Mouse (Mus musculus) embryo, embryonic 10.5 days (tissue): ENCODE data around the gene Man1c1.

ENCODE experiments used
- DNase-seq: peaks from one replicate; pipeline ENCODE4 v3.0.0-alpha.2; 2015; ENCODE audit warnings: low spot score

The Man1c1 gene

GRCm38 (mm10) chr4:134548169-134548938 is 155.7 kb downstream of the Man1c1 start:
- DNase-seq = no peak

DNA sequence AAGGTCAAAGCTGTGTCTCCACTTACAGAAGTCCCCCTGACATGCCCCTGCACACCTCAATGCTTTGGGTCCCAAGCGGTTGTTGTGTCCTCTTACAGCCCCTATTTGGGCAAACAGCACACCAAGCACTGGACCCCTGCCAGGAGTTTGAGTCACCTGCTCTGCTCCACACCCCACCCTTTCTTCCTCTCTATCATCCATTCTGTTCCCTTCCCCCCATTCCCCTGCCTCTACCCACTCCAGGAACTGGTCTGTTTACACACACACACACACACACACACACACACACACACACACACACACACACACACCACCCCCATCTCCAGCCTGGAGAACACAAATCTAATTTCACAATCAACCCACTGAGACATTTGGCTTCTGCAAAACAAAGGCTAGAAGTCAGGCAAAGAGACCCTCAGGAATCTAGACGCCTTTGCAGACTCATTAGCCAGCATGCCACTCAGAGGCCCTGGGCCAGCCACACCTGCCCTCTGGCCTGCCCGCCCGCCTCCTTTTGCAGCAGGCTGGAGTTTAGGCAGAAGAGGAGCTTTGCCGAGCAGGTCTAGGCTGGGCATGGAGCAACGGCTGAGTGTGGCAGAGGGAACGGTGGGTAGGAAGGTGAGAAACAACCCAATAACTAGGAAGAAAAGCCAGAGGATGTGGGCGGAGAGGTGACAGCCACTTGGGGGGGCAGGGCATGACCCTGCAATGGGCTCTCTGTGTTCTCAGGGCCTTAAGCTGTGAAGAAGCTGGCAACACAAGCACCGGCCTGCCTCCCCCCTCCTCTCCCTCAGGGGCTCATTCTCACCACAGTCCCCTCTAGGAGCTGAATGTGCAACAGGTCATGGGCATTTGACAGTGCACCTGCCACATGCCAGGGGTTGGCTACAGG is 157.0 kb downstream of the Man1c1 start:
- no peak for DNase-seq

DNA sequence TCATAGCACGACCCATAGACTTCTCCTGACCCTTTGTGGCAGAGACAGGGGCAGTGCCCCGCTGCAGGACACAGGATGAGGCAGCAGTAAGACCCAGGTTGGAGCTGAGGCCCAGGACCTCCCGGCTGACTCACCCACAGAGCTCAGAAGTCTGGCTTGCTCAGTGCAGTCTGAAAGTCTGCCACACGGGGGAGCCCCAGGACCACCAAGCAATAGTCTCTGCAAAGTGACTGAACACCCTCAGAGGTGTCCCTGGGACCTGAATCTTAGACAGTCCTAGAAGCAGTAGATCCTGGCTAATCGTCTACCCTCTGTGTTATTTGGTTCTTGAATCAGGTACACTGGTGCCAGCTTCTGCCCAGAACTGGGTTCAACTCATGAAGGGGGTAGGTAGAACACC is 160.8 kb downstream of the Man1c1 start:
- peak; percentile 91 for DNase-seq

DNA sequence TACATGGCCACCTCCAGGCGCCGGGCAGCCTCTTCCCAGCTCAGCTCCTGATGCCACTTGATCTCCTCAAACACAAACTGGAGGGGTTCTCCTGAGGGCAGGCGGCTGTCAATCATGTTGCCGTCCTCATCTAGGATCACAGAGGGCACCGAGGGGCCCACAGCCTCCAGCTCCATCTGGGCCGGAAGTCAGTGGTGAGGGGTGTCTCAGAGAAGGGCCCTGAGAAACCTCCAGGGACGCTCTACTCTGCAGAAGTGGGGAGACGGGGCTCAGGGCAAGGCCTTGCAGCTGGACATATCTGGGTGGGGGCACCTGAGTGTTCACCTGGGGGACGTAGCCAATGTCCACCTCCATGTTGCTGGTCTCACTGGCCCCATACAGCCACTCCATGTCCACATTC is 161.4 kb downstream of the Man1c1 start:
- no peak for DNase-seq

- DNase-seq = no peak
Observed at GRCm38 (mm10) chr4:134538997-134539580, 165.0 kb downstream of the Man1c1 start.

DNA sequence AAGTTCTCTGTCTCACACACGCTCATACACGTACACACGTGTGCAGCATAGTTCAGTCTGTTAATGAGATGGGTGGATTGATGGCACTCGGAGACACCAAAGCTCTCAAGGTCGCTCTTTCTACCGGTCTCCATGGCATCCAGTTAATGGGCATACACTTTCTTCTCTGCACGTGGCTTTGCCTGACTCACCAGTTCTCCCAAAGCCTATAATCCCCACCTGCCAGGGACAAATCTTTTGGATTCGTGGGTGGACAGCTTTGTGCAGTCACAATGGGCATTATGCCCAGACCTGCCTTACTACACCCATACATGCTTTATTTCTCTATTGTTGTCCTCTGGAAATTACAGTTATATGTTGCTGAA is 168.3 kb downstream of the Man1c1 start:
- peak; percentile 19 for DNase-seq

DNA sequence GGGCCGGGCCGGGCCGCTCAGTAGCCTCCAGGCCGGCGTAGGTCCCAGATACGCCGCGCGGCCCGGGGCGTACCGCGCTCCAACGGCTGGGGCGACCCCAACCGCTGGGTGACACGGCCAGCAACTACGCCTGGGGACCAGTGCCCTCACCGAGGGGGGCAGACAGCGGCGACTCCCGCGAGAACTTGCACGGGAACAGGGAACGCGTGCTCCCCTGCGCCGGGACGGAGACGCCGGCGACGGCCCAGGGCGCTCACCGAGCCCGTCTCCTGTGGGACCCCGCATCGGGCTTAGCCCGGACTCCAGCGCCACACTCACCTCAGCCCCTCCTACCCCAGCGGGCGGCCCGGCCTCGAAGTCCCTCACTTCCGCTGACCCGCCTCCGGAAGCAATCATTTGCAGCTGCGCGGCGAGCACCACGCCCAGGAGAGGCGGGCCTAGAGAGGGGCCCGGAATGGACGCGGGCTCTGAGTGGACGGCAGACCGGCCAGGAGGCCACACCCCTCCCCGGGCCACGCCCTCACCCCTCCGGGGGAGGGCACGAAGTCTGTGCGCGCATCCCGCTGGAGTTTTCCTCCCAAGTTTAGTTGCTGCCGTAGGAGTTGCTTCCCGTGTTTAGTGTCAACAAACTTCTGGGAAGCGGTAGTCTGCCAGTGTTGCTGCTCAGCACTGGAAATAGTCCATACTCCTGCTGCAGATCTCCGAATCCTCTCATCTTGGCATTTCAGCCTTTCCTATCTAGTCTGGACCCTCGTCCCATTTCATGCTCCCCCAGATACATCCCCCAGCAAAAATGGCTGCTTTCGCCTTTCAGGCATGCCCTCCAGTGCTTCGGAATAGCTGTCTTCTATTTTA is 168.9 kb downstream of the Man1c1 start, which contains the start of gene Mtfr1l:
Gene Mtfr1l, minus strand, starts transcription at position 456 of the 855 bp plus-strand sequence.
- peak; percentile 98 for DNase-seq

- peak; percentile 74 for DNase-seq
Observed at GRCm38 (mm10) chr4:134534124-134534886, 169.8 kb downstream of the Man1c1 start.

DNA sequence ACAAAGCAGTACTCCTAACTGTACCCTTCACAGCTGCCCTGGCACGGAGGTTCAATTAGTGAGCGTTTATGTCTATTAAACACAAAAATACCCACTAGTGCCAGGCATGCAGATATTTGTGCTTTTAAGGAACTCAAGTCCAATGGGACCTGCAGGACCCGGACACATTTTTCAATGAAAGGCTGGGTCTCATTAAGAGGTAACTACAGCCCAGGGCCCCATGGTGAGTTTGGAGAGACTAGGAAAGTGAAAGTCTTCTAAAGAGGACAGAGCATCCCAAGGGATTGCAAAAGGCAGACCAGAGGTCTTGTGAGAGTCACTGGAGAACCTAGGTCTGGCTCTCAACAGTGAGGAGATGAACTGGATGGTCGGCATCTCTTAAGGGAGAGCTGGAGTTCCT is 170.7 kb downstream of the Man1c1 start:
- no peak for DNase-seq

DNA sequence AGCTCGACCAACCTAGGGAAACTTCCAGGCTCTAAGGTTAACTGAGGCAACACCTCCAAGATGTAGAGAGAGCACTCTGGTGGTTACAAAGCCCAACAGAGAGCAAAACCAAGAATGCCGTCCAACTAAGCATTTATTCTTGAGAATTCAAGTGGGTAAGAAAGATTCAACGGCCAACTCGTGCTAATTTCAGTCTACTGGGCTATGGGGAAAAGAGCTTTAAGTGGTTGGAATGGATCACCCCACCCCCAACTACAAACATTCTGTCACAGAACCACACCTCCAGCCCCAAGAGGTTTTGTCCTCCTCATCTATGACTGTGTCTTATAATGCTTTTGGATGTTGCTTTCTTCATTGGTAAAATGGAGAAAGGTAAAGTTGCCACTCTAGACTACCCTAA is 171.2 kb downstream of the Man1c1 start:
- no peak for DNase-seq

DNA sequence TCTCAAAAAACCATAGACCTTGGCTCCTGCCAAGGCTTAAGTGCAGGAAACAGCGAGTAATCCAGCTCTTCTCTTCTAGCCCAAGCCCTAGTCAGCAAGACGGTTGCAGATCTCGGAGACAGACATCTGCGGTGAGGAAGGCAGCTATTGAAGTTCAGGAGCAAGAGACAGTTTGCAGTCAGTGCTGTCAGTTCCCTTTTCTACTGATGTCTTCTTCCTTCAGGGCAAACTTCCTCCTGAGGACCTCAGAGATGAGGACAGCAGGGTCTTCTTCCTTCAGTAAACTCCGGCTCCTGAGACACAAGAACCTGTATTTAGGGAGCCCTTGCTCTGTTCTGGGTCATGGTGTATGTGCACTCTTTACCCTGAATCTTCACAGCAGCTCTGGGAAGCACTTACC is 177.9 kb downstream of the Man1c1 start:
- DNase-seq = no peak

GRCm38 (mm10) chr4:134525806-134526205 is 178.3 kb downstream of the Man1c1 start:
- no peak for DNase-seq

GRCm38 (mm10) chr4:134523447-134523846 is 180.6 kb downstream of the Man1c1 start:
- DNase-seq = no peak

DNA sequence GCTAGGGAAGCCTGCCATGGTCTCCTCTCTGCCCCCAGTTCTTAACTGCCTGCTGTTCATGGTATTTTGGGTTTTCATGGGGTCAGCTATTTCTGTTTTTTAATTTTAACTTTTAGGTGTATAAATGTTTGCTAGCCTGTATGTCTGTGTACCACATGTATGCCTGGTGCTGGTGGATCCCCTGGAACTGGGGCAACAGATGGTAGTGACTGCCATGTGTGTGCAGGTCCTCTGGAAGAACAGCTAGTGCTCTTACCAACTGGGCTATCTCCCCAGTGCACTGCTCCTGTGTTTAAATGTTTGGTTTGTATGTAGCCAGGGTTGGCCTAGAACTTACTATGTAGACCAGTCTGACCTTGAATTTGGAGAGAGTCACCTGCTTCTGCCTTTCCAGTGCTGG is 184.8 kb downstream of the Man1c1 start:
- DNase-seq = no peak

GRCm38 (mm10) chr4:134518541-134518940 is 185.5 kb downstream of the Man1c1 start:
- no peak for DNase-seq

GRCm38 (mm10) chr4:134517719-134518118 is 186.4 kb downstream of the Man1c1 start:
- no peak for DNase-seq

DNA sequence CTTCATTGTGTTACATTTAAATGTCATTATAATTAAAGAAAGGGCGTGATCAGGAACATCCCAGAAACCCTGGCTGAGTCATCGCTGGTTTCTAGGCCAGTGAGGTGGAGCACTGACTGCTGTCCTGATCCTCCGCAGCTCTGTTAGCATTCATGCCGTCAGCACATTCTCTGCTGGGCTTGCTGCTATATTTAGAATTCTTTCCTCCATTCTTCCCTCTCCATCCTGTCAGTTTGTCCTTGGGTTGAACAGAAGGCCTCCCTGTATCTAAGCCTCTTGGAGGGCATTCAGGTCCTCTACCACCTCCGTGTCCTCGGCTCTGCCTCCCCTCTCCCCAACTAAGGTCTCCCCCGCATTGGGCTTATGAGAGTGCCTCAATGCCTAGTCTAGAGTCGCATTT is 187.1 kb downstream of the Man1c1 start:
- no peak for DNase-seq

DNA sequence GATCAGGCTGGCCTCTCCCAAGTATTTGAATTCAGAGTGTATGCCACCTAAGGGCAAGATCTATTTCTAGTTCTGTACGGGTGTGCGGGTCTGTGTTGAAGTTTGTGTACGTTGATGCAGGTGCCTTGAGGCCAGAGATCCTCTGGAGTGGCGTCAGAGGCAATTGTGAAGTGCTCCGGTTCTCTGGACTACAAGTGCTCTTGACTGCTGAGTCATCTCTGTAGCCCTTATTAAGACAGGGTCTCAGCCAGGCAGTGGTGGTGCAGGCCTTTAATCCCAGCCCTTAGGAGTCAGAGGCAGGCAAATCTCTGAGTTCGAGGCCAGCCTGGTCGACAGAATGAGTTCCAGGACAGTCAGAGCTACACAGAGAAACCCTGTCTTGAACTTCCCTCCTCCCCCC is 188.5 kb downstream of the Man1c1 start:
- DNase-seq = no peak

DNA sequence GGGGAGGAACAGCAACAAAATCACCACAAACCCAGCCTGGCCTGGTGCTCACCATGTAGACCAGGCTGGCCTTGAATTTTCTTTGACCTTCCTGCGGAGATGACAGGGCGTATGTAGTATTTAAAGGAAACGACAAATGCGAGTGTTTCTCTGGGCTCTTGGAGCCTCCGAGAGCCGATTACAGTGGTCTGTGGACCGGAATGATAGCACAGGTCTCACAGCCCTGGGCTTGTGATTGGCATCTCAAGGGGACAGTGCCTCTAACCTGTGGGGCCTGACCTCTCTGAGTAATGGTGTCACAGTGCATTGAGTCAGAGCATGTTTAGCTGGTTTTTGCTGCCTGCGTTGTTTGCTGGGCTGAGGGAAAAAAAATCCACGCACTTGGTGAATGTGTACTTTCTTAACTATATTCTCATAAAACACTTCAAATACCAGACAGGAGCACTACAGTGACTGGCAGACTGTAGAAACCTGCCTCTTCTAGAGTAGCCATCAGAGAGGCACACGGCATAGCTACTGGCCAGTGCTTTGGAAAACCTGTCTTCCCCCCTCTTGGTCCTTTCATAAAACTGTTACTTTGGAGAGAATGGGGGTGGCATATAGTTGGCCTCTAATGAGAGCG is 189.7 kb downstream of the Man1c1 start:
- DNase-seq = no peak

DNA sequence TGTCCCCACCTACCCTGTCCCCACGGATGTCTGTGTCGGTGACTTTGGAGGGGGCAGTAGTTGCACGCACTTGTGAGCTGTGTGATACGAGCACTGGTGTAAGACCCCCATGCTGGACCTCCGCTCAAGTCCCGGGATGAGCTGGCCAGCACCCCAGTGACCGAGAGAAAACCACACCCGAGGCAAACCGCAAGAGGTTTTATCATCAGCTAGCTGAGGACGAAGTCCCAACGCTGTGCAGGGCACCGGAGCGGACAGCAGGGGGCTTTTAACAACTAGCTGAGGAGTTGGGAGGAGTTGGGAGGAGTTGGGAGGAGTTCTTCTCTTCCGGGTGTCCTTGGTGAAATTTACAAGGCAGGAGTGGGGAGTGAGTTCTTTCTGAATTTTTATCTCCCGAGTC is 191.3 kb downstream of the Man1c1 start:
- peak; percentile 81 for DNase-seq

GRCm38 (mm10) chr4:134511730-134512129 is 192.4 kb downstream of the Man1c1 start:
- DNase-seq = no peak
